Mouse (Mus musculus): ENCODE measurements around the gene Klk1b21. TPM values are rescaled to one million over a fixed set of nuclear protein-coding genes. Genes with fewer than 3 reads are reported as not detected.
"Not testable (repeated sequence)": the region's sequence is repeated elsewhere in the genome, so short reads cannot be mapped to it uniquely, and the experiment has no call there.

Gene Klk1b21
- not detected in 2 replicates for polyA plus RNA-seq (2016; fragmentation: Nextera tagmentation; extraction: Ambion mirVana)

DNA sequence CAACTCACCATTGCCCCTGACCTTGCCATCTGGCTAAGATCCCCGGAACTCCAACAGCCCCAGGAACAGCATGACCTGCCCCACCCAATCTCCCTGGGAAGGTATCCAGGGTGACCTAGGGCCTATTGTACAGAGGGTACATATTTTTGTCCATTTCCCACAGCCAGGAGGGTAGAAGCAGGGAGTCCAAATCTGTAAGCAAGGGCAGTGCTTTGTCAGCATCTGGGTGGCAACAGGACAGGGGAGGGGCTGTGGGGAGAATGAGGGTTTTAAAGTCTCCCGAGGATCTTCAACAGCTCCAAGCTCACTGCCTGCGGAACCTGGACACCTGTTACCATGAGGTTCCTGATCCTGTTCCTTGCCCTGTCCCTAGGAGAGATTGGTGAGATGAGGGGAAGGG lies at the start of gene Klk1b21:
Klk1b21 (plus strand) TSS at position 301 of the 400 bp plus-strand sequence.
- not testable (repeated sequence) for H3K4me1 ChIP-seq (replicated peaks); H3K27me3 ChIP-seq (replicated peaks); H3K9me3 ChIP-seq (replicated peaks); H3K36me3 ChIP-seq; ATAC-seq (ENCODE audit: insufficient number of reproducible peaks, low FRiP score); H3K9ac ChIP-seq; H3K4me2 ChIP-seq; H3K27ac ChIP-seq (ENCODE audit: poor library complexity, severe bottlenecking); H3K4me3 ChIP-seq
- WGBS, result 67% methylated on average over 3 of the region's 3 CpGs

DNA sequence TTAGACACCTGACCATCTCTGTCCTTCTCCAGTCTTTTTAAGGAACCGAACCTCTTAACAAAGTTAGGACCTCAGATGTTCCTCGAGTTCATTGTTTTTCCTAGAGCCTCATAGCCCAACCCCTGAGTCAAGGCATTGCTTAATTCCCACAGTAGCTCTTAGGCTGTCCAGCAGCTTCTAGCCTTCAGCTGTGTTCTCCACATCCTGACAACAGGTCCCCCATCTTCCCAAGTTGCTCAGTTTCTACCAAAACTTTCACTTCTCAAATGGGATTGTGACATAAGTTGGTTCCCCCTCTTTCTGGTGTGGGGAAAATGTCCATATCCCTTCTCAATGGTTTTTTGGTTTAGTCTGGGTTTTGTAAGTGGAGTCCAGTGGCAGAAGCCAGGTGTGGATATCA lies 30.0 kb upstream of the Klk1b21 start:
- Histone ChIP-seq H3K27me3 (replicated peaks) (no peaks in the 10 kb centered on the region), H3K4me1 (replicated peaks) (no peaks in the 10 kb centered on the region), H3K9me3 (replicated peaks) (no peaks in the 10 kb centered on the region; the same call in 1 of the 2 replicates), H3K27ac (ENCODE audit: poor library complexity, severe bottlenecking) (no peak overlapping the region), H3K4me2 (no peak overlapping the region), H3K9ac (no peak overlapping the region), H3K4me3 (no peak overlapping the region), H3K36me3 (no peaks in the 10 kb centered on the region)
- no peak for ATAC-seq (ENCODE audit: insufficient number of reproducible peaks, low FRiP score)
- WGBS, result 66% methylated on average over 2 of the region's 2 CpGs

DNA sequence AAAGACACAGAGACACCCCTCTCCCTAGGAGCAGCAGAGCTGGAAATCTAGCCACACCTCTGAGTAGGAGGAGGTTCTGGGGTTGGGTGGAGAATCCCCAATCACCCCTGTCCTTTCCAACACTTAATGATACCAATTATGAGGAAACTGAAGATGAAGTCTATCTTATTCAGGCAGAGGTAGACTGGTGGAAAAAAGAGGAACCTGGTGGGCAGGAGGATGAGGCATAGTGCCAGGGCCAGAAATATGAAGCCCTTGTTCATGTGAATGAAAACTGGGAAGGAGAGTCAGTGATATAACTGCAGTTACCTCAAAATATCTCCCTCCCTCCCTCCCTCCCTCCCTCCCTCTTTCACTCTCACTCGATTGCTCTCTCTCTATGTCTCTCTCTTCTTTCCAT lies 24.4 kb upstream of the Klk1b21 start:
- Histone ChIP-seq H3K9me3 (replicated peaks) (peaks cover 7% of the 10 kb centered on the region; the same call in 1 of the 2 replicates), H3K9ac (no peak overlapping the region), H3K4me2 (no peak overlapping the region), H3K4me3 (no peak overlapping the region), H3K4me1 (replicated peaks) (no peaks in the 10 kb centered on the region), H3K27me3 (replicated peaks) (no peaks in the 10 kb centered on the region), H3K27ac (ENCODE audit: poor library complexity, severe bottlenecking) (no peak overlapping the region), H3K36me3 (no peaks in the 10 kb centered on the region)
- 53% methylated on average over 1 of the region's 1 CpGs for WGBS
- ATAC-seq (ENCODE audit: insufficient number of reproducible peaks, low FRiP score), result no peak

DNA sequence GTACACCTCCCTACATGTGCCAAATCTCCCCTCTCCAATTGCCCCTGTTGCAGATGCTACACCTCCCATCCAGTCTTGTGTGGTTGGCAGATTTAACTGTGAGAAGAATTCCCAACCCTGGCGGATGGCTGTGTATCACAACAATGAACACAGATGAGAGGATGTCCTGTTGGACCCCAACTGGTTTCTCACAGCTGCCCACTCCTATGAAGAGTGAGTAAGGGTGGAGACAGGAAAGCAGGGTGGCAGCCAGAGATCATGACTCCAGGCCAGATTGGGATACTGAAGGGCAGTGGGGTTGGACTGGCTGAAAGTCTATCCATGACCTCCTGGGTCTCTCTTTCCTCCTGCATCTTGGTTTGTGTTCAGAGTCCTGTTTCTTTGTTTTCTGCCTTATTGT lies 6.0 kb upstream of the Klk1b21 start:
- WGBS, result 86% methylated on average over 1 of the region's 1 CpGs
- H3K27ac ChIP-seq (ENCODE audit: poor library complexity, severe bottlenecking), result no peak overlapping the region
- ATAC-seq (ENCODE audit: insufficient number of reproducible peaks, low FRiP score), result no peak
- H3K9me3 ChIP-seq (replicated peaks), result no peaks in the 10 kb centered on the region
- no peak overlapping the region for H3K4me2 ChIP-seq
- H3K9ac ChIP-seq, result no peak overlapping the region
- H3K27me3 ChIP-seq (replicated peaks), result no peaks in the 10 kb centered on the region
- no peak overlapping the region for H3K4me3 ChIP-seq
- no peaks in the 10 kb centered on the region for H3K36me3 ChIP-seq
- no peaks in the 10 kb centered on the region for H3K4me1 ChIP-seq (replicated peaks)

DNA sequence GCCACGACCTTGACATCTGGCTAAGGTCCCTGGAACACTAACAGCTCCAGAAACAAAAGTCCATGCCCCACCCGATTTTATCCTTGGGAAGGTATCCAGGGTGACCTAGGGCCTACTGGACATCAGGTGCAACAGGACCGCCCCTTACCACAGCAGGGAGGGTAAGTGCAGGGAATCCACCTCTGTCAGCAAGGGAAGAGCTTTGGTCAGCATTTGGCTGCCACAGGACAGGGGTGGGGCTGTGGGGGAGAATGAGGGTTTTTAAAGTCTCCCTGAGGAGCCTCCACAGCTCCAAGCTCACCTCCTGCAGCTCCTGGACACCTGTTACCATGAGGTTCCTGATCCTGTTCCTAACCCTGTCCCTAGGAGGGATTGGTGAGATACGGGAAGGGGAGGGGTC lies 10.2 kb downstream of the Klk1b21 start, which contains the start of gene Klk1b22:
Klk1b22 (plus strand) TSS at position 301 of the 400 bp plus-strand sequence.
- Histone ChIP-seq H3K27me3 (replicated peaks) (no peaks in the 10 kb centered on the region), H3K4me2 (no peak within 1 kb of the TSS), H3K36me3 (no peaks in the 10 kb centered on the region), H3K4me1 (replicated peaks) (no peaks in the 10 kb centered on the region), H3K4me3 (no peak within 1 kb of the TSS), H3K9ac (no peak within 1 kb of the TSS), H3K27ac (ENCODE audit: poor library complexity, severe bottlenecking) (no peak within 1 kb of the TSS), H3K9me3 (replicated peaks) (no peaks in the 10 kb centered on the region)
- ATAC-seq (ENCODE audit: insufficient number of reproducible peaks, low FRiP score), result no peak
- 60% methylated on average over 4 of the region's 4 CpGs for WGBS

DNA sequence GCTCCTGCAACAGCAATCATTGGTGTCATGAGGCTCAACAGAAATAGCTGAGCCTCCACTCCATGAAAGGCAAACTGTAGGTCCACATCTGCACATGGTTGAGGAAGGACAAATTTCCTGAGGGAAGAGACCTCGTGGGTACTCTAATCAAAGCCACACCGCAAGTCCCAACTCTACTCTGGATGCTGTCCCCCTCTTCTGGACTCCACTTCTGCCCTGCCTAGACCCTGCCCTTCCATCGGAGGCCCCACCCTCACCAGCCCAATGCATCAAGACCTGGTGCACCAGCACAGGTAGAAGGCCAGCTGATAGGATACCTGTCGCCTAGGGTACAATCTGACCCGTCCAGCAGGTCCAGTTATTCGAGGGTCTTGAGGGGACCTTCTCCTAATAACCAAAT lies 21.3 kb downstream of the Klk1b21 start:
- H3K27ac ChIP-seq (ENCODE audit: poor library complexity, severe bottlenecking), result no peak overlapping the region
- H3K4me3 ChIP-seq, result no peak overlapping the region
- H3K9me3 ChIP-seq (replicated peaks), result no peaks in the 10 kb centered on the region
- no peaks in the 10 kb centered on the region for H3K27me3 ChIP-seq (replicated peaks)
- H3K36me3 ChIP-seq, result no peaks in the 10 kb centered on the region
- WGBS, result 82% methylated on average over 6 of the region's 6 CpGs
- H3K4me2 ChIP-seq, result no peak overlapping the region
- no peaks in the 10 kb centered on the region for H3K4me1 ChIP-seq (replicated peaks)
- no peak for ATAC-seq (ENCODE audit: insufficient number of reproducible peaks, low FRiP score)
- no peak overlapping the region for H3K9ac ChIP-seq

DNA sequence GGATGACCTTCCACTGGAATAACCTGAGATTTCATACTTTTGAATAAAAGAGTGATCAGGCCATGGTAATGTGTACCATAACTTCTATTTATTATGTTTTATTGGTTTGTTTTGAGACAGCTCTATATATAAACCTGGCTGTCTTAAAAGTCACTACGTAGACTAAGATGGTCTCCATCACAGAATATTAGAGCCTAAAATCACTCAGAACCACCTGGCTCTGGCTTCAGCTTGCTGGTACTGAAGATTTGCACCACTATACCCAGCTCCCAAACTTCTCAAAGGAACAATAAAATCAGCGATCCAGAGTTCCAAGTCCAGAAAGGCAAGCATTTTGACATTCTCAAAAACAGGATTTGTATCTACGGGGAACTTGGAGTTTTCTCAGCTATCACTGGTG lies 34.3 kb downstream of the Klk1b21 start, which contains the start of gene Klk1b16:
Klk1b16 (plus strand) TSS at position 301 of the 400 bp plus-strand sequence.
- Histone ChIP-seq H3K36me3 (no peaks in the 10 kb centered on the region), H3K4me3 (no peak within 1 kb of the TSS), H3K27ac (ENCODE audit: poor library complexity, severe bottlenecking) (no peak within 1 kb of the TSS), H3K4me2 (no peak within 1 kb of the TSS), H3K9me3 (replicated peaks) (no peaks in the 10 kb centered on the region), H3K9ac (no peak within 1 kb of the TSS), H3K27me3 (replicated peaks) (no peaks in the 10 kb centered on the region), H3K4me1 (replicated peaks) (no peaks in the 10 kb centered on the region)
- 79% methylated on average over 3 of the region's 3 CpGs for WGBS
- ATAC-seq (ENCODE audit: insufficient number of reproducible peaks, low FRiP score), result no peak

Other genes starting within 250 kb of the Klk1b21 start
- gene Klk4, start 221.2 kb upstream of the Klk1b21 start, polyA plus RNA-seq (2016; fragmentation: Nextera tagmentation; extraction: Ambion mirVana), result 0.18 TPM in 1 of 2 replicates, not detected in the other
- not detected in 2 replicates for gene Klk15, start 168.6 kb upstream of the Klk1b21 start, polyA plus RNA-seq (2016; fragmentation: Nextera tagmentation; extraction: Ambion mirVana)
- gene Klk1b8, start 151.7 kb upstream of the Klk1b21 start, polyA plus RNA-seq (2016; fragmentation: Nextera tagmentation; extraction: Ambion mirVana), result not detected in 2 replicates
- gene Klk1b1, start 135.6 kb upstream of the Klk1b21 start, polyA plus RNA-seq (2016; fragmentation: Nextera tagmentation; extraction: Ambion mirVana), result not detected in 2 replicates
- gene Klk1b9, start 126.3 kb upstream of the Klk1b21 start, polyA plus RNA-seq (2016; fragmentation: Nextera tagmentation; extraction: Ambion mirVana), result not detected in 2 replicates
- not detected in 2 replicates for gene Klk1b11, start 106.5 kb upstream of the Klk1b21 start, polyA plus RNA-seq (2016; fragmentation: Nextera tagmentation; extraction: Ambion mirVana)
- gene Klk1b26, start 90.2 kb upstream of the Klk1b21 start, polyA plus RNA-seq (2016; fragmentation: Nextera tagmentation; extraction: Ambion mirVana), result not detected in 2 replicates
- gene Klk1b27, start 50.0 kb upstream of the Klk1b21 start, polyA plus RNA-seq (2016; fragmentation: Nextera tagmentation; extraction: Ambion mirVana), result not detected in 2 replicates
- not detected in 2 replicates for gene Klk1b22, start 10.3 kb downstream of the Klk1b21 start, polyA plus RNA-seq (2016; fragmentation: Nextera tagmentation; extraction: Ambion mirVana)
- not detected in 2 replicates for gene Klk1b16, start 34.4 kb downstream of the Klk1b21 start, polyA plus RNA-seq (2016; fragmentation: Nextera tagmentation; extraction: Ambion mirVana)
- gene Klk1b24, start 85.9 kb downstream of the Klk1b21 start, polyA plus RNA-seq (2016; fragmentation: Nextera tagmentation; extraction: Ambion mirVana), result not detected in 2 replicates
- gene Klk1b3, start 95.9 kb downstream of the Klk1b21 start, polyA plus RNA-seq (2016; fragmentation: Nextera tagmentation; extraction: Ambion mirVana), result not detected in 2 replicates
- not detected in 2 replicates for gene Klk1b4, start 105.1 kb downstream of the Klk1b21 start, polyA plus RNA-seq (2016; fragmentation: Nextera tagmentation; extraction: Ambion mirVana)
- not detected in 2 replicates for gene Klk1b5, start 113.6 kb downstream of the Klk1b21 start, polyA plus RNA-seq (2016; fragmentation: Nextera tagmentation; extraction: Ambion mirVana)
- gene Klk1, start 123.0 kb downstream of the Klk1b21 start, polyA plus RNA-seq (2016; fragmentation: Nextera tagmentation; extraction: Ambion mirVana), result not detected in 2 replicates
- gene Gm36864, start 133.8 kb downstream of the Klk1b21 start, polyA plus RNA-seq (2016; fragmentation: Nextera tagmentation; extraction: Ambion mirVana), result not detected in 2 replicates
- gene 1700028J19Rik, start 144.4 kb downstream of the Klk1b21 start, polyA plus RNA-seq (2016; fragmentation: Nextera tagmentation; extraction: Ambion mirVana), result 1.2 and 1.6 TPM in 2 replicates
- 99.8 and 109 TPM in 2 replicates for gene 2410002F23Rik, start 144.4 kb downstream of the Klk1b21 start, polyA plus RNA-seq (2016; fragmentation: Nextera tagmentation; extraction: Ambion mirVana)
- gene Acp4, start 155.1 kb downstream of the Klk1b21 start, polyA plus RNA-seq (2016; fragmentation: Nextera tagmentation; extraction: Ambion mirVana), result not detected in 2 replicates
- not detected in 2 replicates for gene Gm15517, start 159.1 kb downstream of the Klk1b21 start, polyA plus RNA-seq (2016; fragmentation: Nextera tagmentation; extraction: Ambion mirVana)
- gene Clec11a, start 204.6 kb downstream of the Klk1b21 start, polyA plus RNA-seq (2016; fragmentation: Nextera tagmentation; extraction: Ambion mirVana), result 0.68 and 0.79 TPM in 2 replicates
- gene Shank1, start 207.9 kb downstream of the Klk1b21 start, polyA plus RNA-seq (2016; fragmentation: Nextera tagmentation; extraction: Ambion mirVana), result 0.80 and 0.86 TPM in 2 replicates